Mouse (Mus musculus): ENCODE results near the gene Wdr24. TPM values are rescaled to one million over a fixed set of nuclear protein-coding genes. Genes with fewer than 3 reads are reported as not detected.

Gene Wdr24
- polyA plus RNA-seq, 1 experiment, result 40.0 TPM

- DNase-seq (ENCODE audit: extremely low spot score in 1 of 2, low spot score in 1 of 2), result peak; percentile 93 to 100
Measured at GRCm38 (mm10) chr17:25874721-25875170, 51.3 kb downstream of the Wdr24 start, which contains the start of gene Mettl26. TSS of gene Mettl26 (plus strand) at chr17:25875074.

- peak; percentile 80 to 90 for DNase-seq (ENCODE audit: extremely low spot score in 1 of 2, low spot score in 1 of 2)
Measured at GRCm38 (mm10) chr17:25875171-25876136, 52.0 kb downstream of the Wdr24 start.

GRCm38 (mm10) chr17:25876347-25876915 lies 53.0 kb downstream of the Wdr24 start:
- no peak for DNase-seq (ENCODE audit: extremely low spot score in 1 of 2, low spot score in 1 of 2)

DNA sequence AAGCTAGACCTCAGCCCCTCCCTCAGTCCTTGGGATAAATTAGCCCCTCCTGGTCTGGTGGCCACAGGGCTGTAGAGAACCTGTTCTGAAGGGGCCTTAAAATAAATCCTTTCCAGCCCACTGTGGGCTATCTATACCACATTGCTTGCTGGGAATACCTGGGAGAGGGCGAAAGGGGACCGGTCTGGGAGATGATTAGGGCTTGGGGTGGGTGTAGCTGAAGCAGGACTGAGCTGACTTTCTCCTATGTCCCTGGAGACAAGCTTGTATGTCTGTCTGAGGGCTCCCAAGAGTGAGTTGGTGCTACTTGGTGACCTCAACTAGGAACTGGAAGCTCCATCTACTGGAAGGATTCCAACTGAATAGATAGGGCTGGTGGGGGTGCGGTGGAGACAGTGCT lies 53.6 kb downstream of the Wdr24 start:
- no peak for DNase-seq (ENCODE audit: extremely low spot score in 1 of 2, low spot score in 1 of 2)

DNA sequence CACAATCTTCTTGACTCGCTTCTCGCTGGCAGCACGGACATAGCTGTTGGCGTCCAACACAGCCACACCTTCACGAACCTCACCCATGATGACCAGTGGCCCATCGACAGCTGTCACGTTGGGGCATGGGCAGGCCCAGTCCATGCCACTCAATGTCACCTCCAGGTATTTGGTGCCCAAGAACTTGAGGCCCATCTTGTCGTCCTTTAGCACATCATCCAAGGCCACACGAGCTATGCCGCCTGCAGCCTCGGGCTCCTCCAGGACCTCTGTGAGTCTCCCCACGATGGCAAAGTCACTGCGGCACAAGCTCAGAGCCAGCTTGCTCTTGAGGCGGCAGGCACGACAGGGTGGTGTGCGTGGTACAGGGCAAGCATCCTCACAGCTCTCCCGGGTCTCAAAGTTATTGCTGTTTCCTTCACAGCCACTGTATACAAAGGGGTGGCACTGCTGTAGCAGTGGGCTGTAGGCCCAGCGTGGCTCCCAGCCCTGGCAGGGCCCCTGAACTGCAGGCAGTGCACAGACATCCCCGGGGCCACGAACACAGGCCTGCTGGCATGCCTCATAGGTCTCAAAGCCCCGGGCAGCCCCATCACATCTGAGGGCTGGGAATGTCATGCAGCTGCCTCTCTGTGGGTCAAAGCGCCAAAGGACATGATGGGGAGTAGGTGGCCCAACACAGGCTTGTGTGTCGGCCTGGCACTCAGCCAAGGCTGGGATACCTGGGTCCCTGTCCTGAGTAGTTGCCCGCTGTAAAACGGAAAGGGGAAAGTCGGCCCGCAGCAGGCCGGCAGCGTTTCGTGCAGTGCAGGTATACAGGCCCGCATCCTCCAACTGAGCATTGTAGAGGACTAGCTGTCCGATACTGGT lies 54.5 kb downstream of the Wdr24 start:
- no peak for DNase-seq (ENCODE audit: extremely low spot score in 1 of 2, low spot score in 1 of 2)

Other genes with a start within 250 kb of the Wdr24 start
- 17.1 and 18.3 TPM in 2 replicates for gene Lmf1, start 244.5 kb upstream of the Wdr24 start, polyA plus RNA-seq (2012; rRNA removed)
- gene Gng13, start 106.5 kb upstream of the Wdr24 start, polyA plus RNA-seq (2012; rRNA removed), result 330 and 335 TPM in 2 replicates
- gene Chtf18, start 96.2 kb upstream of the Wdr24 start, polyA plus RNA-seq (2012; rRNA removed), result 2.5 and 2.9 TPM in 2 replicates
- gene Rpusd1, start 96.0 kb upstream of the Wdr24 start, polyA plus RNA-seq (2012; rRNA removed), result 98.8 and 117 TPM in 2 replicates
- gene Mslnl, start 87.6 kb upstream of the Wdr24 start, polyA plus RNA-seq (2012; rRNA removed), result 0.16 and 0.88 TPM in 2 replicates
- 2.9 and 3.0 TPM in 2 replicates for gene Msln, start 69.2 kb upstream of the Wdr24 start, polyA plus RNA-seq (2012; rRNA removed)
- 35.9 and 38.5 TPM in 2 replicates for gene Narfl, start 49.9 kb upstream of the Wdr24 start, polyA plus RNA-seq (2012; rRNA removed)
- 223 and 246 TPM in 2 replicates for gene Haghl, start 38.0 kb upstream of the Wdr24 start, polyA plus RNA-seq (2012; rRNA removed)
- 0.06 and 0.08 TPM in 2 replicates for gene Ccdc78, start 37.0 kb upstream of the Wdr24 start, polyA plus RNA-seq (2012; rRNA removed)
- gene Fam173a, start 30.7 kb upstream of the Wdr24 start, polyA plus RNA-seq (2012; rRNA removed), result 158 and 169 TPM in 2 replicates
- gene AC134908.4, start 28.0 kb upstream of the Wdr24 start, polyA plus RNA-seq (2012; rRNA removed), result 1.4 and 2.0 TPM in 2 replicates
- gene Metrn, start 26.5 kb upstream of the Wdr24 start, polyA plus RNA-seq (2012; rRNA removed), result 159 and 186 TPM in 2 replicates
- 604 and 691 TPM in 2 replicates for gene Fbxl16, start 14.5 kb upstream of the Wdr24 start, polyA plus RNA-seq (2012; rRNA removed)
- gene Jmjd8, start 5.2 kb downstream of the Wdr24 start, polyA plus RNA-seq (2012; rRNA removed), result 65.0 and 65.6 TPM in 2 replicates
- 272 and 292 TPM in 2 replicates for gene Stub1, start 9.8 kb downstream of the Wdr24 start, polyA plus RNA-seq (2012; rRNA removed)
- 106 and 111 TPM in 2 replicates for gene Rhbdl1, start 13.7 kb downstream of the Wdr24 start, polyA plus RNA-seq (2012; rRNA removed)
- 41.5 and 43.1 TPM in 2 replicates for gene Gm20683, start 18.1 kb downstream of the Wdr24 start, polyA plus RNA-seq (2012; rRNA removed)
- 101 and 122 TPM in 2 replicates for gene Rhot2, start 21.2 kb downstream of the Wdr24 start, polyA plus RNA-seq (2012; rRNA removed)
- gene Wdr90, start 37.9 kb downstream of the Wdr24 start, polyA plus RNA-seq (2012; rRNA removed), result 33.6 and 39.7 TPM in 2 replicates
- 28.8 and 34.5 TPM in 2 replicates for gene Mcrip2, start 45.1 kb downstream of the Wdr24 start, polyA plus RNA-seq (2012; rRNA removed)
- 74.9 and 79.9 TPM in 2 replicates for gene Mettl26, start 51.4 kb downstream of the Wdr24 start, polyA plus RNA-seq (2012; rRNA removed)
- 0.61 and 0.64 TPM in 2 replicates for gene Wfikkn1, start 57.2 kb downstream of the Wdr24 start, polyA plus RNA-seq (2012; rRNA removed)
- 63.6 and 75.2 TPM in 2 replicates for gene Rab40c, start 96.1 kb downstream of the Wdr24 start, polyA plus RNA-seq (2012; rRNA removed)
- 141 and 146 TPM in 2 replicates for gene Pigq, start 121.3 kb downstream of the Wdr24 start, polyA plus RNA-seq (2012; rRNA removed)
- 0.30 and 1.0 TPM in 2 replicates for gene Nhlrc4, start 121.3 kb downstream of the Wdr24 start, polyA plus RNA-seq (2012; rRNA removed)
- gene A930017K11Rik, start 128.9 kb downstream of the Wdr24 start, polyA plus RNA-seq (2012; rRNA removed), result 0.40 and 0.54 TPM in 2 replicates
- gene Capn15, start 162.2 kb downstream of the Wdr24 start, polyA plus RNA-seq (2012; rRNA removed), result 48.5 and 52.9 TPM in 2 replicates
- 98.1 and 98.7 TPM in 2 replicates for gene Rab11fip3, start 245.9 kb downstream of the Wdr24 start, polyA plus RNA-seq (2012; rRNA removed)

Data from frontal cortex, adult 2 months (tissue).